Mouse (Mus musculus) stomach, postnatal 0 days (tissue): Measurements from ENCODE around the gene Mlx.

Experiments
- CTCF ChIP-seq: IDR thresholded peaks from 2 replicates; pipeline ENCODE4 v1.5.1; 2016; ENCODE audit warnings: antibody characterized with exemption, low read depth, mild to moderate bottlenecking, moderate library complexity
- EP300 ChIP-seq: optimal IDR thresholded peaks from 2 replicates; pipeline ENCODE3; 2016; ENCODE audit warnings: antibody characterized with exemption

GRCm38 (mm10) chr11:101120545-101121188 lies 33.6 kb downstream of the Mlx start:
- no peak for TF ChIP-seq EP300
- TF ChIP-seq CTCF, result no peak
